Mouse (Mus musculus) hindlimb bud, embryonic 11.5 days (tissue): ENCODE results near the gene Fgd2.

Experiments
- DNase-seq: peaks from one replicate; pipeline ENCODE4 v3.0.0-alpha.2; 2012; ENCODE audit warnings: low read depth, low spot score; ENCODE audit errors: extremely low spot score

Gene Fgd2

DNA sequence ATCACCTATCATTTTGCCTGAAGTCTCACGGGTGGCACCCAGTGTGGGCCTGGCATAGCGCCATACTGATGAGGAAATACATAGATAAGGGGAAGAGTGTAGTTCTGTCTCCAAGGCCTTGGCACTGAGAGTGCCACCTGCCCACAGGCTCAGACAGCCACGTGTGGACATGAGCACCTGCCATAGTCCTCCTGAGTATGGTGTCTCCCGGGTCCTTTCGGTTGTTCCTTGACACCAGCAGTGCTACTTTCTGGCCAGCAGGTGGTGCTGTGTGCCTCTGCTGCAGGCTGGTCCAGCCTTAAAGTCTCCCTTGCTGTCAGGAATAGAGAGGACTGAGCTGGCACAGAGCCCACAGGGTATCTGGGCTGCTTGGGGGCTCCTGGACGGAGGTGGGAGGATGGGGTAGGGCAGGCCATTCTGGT is 36.1 kb downstream of the Fgd2 start:
- peak; percentile 84 for DNase-seq

DNA sequence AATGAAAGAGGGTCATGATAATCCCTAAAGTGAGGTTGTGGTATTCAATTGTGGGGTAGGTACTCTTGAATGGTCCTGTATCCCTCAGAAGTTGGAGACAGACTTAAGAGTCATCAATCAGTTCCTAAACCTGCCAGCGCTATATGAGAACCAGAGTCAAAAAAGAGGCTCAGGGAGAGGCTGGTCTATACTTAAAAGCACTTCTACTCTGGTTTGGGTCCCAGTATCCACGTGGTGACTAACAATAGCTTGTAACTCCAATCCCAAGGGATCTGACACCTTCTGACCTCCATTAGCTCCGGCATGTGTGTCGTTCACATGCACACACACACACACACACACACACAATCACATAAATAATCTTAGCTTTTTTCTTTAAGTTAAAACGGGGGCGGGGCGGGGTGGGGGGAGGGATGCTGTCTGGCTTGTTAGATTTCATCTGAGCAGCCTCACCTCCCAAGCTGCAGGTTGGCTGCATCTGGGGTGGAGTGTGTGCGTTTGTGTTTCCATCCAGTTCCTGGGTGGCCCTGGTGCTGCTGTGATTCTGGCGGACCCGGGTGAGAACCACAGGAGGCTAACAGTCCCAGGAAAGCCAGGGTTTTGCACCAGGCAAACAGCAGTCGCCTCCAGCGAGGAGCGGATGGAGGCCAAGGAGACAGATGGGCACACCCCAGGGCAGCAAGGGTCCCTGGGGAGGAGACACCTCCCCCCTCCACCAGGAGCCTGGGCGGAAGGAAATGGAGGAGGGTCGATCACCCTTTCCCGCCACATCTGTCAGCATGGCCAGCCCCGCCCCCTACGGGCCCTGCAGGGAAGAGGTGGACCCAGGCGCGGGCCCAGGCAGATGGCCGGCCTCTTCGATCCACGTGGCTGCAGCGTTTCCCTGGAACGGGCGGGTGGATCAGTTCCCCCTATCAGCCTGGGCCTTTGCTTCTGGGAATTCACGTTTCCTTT is 37.0 kb downstream of the Fgd2 start:
- DNase-seq: peak; percentile 57

DNA sequence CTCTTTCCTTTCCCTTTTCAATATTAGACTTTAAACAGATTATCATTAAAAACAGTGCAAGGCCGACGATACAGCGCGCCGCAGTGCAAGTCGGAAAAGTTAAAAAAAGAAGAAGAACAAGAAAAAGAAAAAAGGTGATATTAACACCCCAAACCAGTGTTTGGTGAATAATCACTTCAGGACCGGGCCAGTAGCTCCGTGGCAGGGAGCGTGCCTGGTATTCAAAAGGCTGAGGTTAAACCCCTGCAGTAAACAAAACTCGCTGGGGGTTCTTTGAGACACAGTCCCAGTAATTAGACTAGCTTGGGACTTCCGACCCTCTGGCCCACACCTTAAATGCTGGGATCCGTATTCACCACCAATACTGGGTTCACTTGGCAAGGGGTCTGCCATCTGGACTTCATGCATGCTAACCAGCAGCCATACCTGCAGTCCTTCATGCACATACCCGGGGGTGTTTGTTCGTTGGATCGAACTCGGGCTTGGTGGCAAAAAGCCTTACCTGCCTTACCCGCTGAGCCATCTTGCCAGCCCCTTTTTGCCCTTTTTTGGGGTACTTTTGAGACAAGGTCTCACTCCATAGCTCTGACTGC is 37.8 kb downstream of the Fgd2 start:
- DNase-seq: peak; percentile 6

DNA sequence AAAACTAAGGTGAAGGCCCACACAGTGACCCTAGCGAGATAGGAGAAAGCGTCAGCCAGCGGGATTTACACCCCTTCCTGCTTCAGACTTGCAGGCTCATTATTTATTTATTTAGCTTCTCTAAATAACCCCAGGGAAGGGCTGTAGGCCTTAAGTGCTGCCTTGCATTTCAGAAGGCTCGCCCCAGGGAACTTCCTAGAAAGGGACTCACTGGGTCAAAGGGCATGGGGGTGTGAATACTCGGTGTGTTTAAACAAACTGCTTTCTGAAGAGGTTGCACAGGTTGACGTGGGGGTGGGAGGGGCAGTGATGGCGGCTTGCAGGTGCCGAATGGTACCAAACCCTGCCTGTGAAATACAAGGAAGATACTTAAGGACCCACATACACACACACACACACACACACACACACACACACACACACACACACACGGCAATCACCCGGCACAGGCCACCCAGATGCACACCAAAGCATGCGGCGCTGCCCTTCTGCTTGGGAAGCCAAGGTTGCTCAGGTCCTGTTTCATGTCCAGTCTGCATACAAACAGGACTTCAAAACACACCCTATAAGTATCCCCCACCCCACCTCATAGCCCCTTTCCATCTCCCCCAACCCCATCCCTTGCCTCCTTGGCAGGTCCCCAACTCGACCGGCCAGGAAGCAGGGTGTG is 38.7 kb downstream of the Fgd2 start:
- peak; percentile 6 for DNase-seq

DNA sequence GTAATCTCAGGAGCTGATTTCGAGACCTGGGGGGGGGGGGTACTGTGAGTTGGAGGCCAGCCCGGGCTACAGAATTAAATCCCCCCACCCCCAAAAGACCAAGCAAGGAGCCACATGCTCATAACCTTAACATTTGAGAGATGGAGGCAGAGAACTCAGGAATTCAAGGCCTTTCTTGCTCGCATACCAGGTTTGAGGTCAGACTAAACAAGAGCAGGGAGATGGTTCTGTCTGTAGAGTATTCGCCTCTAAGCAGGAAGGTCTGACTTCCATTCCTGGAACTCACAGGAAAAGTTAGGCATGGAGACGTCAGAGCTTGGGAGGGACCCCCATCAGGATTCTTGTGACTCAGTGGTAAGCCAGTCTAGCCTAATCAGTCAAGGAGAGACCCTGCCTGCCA is 39.3 kb downstream of the Fgd2 start:
- no peak for DNase-seq

DNA sequence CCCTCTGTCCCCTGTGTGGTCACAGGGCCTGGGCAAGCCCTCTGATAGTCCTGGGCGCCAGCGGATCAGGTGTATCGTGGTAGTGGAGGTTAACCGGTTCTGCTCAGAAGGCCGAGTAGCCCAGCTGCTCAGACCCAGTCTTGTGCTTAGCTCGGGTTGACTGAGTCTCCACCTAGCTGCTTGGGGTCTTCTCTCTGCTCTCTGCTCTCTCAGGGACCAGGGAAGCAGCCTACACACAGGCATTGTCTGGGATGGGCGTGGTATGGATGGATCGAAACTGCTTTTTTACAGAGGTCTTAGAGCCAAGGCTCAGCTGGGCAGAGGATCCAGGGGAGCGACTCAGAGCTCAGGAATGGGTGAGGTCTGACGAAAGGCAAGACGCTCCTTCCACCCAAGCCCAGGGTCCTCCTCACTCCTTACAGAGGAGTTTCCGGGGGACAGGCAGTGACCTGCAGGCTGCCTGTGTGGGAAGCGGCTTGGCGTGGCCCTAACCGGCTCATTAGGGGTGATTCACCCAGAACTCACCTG is 41.1 kb downstream of the Fgd2 start:
- DNase-seq: no peak

DNA sequence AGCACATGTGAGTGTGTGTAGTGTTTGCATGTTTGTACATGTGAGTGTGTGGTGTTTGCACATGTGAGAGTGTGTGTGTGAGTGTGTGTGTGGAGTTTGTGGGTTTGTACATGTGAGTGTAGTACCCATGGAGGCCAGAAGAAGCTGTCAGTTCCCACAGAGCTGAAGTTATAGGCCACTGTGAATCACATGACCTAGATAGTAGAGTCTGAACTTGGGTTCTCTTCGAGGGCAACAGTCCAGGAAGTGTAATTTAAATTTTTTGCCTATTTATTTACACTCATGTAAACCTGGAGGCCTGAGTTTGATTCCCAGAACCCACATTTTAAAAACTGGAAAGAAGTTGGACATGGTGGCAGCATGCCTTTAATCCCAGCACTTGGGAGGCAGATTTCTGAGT is 42.5 kb downstream of the Fgd2 start:
- no peak for DNase-seq

DNA sequence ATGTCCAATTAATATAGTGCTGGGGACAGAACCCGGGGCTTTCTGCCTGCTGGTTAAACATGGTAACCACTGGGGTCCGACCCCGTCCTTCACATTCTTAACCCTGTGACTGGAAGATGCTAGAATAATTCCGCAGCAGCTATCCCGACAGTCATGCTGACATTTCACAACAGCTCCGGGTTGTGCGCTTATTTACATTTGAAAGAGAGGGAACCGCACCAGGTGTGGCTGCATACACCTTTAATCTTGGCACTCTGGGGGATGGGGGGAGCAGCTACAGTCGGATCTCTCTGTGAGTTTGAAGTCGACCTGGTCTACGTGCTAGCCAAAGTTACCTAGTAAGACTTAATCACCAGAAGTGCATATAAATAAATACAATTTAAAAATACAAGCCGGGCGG is 44.8 kb downstream of the Fgd2 start:
- no peak for DNase-seq

DNA sequence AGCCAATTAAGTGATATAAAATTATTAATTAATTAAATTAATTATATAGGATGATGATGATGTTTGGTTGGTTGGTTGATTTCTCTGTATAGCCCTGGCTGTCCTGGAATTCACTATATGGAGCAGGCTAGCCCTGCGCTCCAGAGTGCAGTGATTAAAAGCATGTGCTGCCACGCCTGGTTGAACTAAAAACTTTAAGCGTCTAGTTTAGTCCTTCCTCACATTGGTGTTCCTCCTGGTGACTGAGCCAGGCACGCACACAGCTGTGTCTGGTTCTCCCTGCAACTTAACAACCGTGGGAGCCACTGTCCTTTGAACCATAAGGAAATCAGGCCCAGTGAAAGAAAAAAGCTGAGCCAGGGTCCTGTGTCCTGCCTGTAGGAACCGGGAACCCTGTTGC is 45.4 kb downstream of the Fgd2 start:
- DNase-seq: no peak

DNA sequence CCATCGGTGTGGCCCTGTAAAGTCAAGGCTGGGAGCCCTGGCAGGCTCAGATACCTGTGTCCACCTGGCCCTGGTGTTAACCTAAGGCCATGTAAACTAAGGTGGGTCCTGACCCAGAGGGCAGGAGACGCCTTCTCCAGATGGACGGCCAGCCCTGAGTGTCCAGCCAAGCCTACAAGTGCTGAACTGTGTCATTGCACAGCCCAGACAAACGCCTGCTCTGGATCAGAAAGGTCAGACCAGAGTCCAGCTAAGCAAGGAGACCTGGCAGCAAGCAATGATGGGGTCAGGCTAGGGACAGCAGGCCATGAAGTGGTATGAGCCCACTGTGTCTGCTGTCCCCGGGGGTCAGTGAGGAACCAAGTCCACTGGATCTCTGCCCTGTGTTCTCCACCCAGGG is 46.7 kb downstream of the Fgd2 start:
- DNase-seq: no peak

DNA sequence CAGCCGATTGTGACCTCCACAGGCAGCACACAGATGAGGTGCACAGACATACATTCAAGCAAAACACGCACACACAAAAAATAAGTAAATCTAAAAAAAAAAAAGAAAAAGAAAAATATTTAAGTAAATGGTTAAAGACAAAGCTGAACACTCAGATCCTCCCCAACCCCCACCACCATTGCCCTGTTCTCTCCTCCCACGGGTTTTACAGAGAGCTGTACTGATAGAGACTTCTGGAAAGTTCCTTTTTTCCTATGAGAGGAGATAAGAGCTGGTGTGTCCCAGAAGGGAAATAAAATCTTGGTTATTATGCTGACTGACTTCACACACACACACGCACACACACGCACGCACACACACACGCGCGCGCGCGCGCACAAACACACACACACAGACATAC is 47.6 kb downstream of the Fgd2 start:
- no peak for DNase-seq

DNA sequence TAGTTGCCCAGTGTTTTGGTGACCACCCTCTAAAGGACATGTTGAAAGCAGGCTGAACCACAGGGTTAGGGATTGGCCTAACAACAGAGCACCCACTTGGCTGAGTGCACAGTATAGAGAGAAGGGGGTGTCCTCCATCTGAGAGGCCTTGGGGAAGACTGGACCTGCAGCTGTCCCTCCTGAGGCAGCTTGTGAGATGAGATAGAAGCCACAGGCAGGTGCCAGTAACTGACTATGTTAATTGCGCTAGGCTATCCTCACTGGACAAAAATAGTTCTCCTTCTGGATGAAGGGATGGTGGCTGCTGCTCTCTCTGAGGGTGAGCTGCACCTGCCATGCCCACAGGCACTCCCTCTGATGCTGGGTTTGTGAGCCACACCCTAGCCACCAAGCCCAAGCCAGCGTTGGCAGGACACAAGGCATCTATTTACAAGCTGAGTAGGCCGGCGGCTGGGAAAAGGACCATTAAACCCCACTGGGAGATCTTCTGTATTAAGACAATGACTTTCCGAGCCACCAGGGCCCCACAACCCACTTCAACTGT is 49.2 kb downstream of the Fgd2 start:
- no peak for DNase-seq

DNA sequence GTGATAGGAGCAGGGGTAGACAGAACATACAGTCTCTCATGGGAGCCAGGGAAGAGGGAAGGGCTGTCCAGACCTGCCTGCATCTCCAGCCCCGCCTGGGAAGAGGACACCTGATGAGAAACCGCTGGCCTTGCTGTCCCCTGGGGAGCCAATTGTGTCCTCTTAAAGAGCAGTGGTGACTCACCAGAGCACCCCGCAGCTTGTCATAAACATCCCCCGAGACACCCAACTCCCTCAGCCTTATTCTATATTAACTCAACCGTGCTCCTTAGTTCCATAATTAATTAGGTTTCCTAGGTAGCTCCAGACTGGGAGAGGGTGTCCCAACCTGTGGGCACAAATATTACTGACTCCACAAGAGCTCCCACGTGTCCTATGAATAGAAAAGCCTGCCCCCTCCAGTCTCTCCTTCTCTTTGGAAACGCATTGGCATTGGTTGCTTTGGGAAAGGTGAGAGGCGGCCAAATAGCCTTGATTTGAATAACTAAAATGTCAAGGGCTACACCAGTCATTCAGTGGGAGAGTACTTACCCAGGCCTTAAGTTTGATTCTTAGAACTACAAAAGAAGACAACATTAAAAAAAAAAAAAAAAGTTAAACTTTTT is 51.2 kb downstream of the Fgd2 start:
- no peak for DNase-seq

DNA sequence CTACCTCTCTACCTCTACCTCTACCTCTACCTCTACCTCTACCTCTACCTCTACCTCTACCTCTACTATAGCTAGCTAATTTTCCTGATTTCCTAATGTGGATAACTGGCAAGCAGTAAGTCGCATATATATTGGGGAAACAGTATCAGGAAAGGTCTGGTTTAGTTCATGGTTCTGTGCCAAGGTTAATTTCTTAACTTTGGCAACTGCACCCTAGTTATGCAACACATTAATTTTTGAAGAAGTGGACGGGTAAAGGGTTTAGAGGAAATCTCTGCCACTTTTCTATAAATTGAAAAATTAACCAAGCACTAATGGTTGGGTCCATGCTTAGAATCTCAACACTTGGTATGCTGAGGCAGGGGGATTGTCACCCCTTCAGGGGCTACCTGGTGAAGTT is 53.9 kb downstream of the Fgd2 start:
- DNase-seq: no peak

DNA sequence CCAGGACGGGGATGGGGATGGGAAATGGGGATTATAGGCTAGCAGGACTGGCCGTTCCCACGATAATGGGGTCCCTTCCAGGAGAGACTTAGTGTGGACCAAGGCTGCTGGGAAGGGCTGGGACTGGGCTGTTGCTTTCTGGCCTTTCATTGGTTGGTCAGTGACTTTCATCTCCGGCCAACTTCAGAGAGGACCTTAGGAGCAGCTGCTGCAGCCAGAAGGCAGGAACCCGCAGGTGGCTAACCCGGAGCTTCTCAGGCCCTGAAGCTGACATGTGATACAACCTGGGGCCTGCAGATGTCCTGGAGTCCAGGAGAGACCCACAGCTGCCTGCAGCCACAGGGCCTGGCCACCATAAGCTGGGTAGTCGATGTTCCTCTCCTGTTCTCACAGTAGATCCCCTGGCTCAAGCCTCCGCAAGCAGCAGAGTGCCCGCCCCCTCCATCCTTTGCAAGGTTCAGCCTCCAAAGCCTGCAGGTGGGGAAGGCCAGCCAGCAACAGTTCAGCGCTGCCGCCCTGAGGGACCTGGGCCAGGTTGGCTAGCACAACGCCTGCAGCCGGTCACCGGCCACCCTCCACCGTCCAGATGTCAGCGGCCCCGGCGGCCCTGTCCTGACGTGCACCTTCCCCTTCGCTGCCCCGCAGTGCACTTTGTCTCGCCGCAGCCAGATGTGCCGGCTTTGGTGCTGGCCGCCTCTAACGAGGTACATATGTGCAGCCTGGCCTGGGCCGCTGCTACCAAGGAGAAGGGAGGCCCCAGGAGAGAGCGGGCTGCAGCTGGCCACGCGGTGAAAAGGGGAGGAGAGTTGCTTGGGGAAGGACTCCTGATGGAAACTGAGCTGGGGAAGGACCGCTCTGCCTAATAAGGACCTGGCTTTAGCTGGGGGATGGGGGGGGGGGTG is 55.3 kb downstream of the Fgd2 start:
- no peak for DNase-seq

DNA sequence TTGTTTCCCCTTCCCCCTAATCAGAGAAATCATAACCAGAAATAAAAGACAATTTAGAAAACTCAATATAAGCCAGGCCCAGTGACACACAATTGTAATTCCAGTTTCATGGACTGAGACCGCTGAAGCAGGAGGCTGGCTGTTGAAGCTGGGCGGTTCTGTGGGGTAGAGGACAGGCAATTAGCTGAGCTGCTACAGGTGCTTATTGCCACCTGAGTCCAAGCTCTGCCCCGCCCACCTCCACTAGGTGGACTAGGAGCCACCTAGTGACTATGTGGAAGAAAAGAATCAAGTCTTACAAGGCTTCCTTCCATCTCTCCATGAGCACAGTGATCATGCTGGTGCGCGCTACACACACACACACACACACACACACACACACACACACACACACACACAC is 56.0 kb downstream of the Fgd2 start:
- no peak for DNase-seq

DNA sequence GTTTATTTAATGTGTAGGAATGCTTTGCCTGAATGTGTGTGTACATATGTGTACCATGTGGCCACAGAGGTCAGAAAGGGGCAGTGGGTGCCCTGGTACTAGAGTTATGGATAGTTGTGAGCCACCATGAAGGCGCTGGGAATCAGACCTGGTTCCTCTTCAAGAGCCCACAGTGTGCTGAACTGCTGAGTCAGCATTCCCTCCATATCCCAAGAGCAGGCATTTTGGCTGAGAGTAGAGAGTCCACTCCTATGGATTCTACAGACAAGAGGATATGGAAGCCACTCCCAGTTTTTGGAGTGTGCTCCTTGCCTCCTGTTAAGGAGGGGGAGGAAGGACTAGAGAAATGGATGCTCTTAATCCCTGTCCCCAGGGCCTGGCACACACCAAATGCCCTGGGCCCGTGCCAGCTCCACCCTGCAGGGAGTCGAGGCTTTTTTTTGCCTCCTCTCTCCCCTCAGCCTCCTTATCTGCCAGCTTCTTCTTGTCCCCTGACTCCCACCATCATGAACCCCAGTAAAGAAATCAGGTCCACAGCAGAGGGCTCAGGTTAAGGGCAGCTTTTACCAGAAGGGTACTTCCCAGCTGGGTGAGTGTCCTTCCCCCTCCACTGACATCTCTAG is 58.2 kb downstream of the Fgd2 start:
- DNase-seq: no peak

DNA sequence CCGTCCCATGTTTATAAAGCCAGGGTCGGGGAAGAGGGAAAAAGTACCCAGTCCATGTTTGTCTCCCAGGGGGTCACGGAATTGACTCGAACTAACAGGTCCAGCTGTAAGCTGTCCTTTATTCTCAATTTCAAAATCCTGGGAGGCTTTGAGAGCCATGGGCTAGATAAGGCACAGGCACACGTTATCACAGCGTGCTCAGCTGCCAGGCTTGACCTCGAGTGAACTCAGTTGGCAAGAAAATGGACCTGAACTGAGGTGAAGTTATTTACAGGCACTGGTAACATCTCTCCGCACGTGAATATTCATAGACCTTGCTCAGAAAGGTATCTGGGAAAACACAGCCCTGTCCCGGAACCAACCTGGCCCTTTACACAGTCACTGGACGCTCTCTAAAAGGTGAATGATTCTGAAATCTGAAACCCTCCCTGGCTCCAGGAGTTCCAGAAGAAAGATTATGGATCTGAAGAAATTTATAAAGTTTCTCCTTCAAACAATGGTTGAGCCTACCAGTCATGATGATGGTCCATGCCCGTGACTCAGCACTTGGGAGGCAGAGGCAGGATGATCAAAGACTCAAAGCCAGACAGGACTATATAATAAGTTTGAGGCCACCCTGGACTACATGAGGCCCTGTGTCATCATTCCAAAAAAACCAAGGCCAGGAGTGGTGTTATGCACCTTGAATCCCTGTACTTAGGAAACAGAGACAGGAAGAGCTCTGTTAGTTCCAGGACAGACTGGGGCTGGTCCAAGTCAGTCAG is 59.4 kb downstream of the Fgd2 start:
- no peak for DNase-seq

DNA sequence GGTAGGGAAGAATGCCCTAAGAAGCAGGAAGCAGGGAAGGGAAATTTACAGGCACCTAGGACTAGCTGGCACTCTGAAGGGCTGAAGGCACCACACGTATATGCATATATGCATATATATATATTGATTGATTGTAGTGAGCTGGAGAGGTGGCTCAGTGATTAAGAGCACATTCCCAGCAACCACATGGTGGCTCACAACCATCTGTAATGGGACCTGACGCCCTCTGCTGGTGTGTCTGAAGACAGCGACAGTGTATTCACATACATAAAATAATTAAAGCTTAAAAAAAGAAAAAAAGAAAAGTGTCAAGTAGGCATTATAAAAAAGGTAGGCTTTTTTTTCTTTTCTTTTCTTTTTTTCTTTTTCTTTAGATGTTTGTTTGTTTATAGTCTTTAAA is 60.6 kb downstream of the Fgd2 start:
- no peak for DNase-seq
